Mouse (Mus musculus) adrenal gland, postnatal 10 days (tissue): ENCODE measurements at regions not wholly inside any gene's neighbourhood (a gene's known extent, or its start where the extent isn't known, plus 50 kb on each side); places are given as distances from the start of the nearest gene placed in this dataset.
"Not testable (repeated sequence)": the region's sequence is repeated elsewhere in the genome, so short reads cannot be mapped to it uniquely, and the experiment has no call there.

Experiments used
- DNase-seq: peaks from one replicate; pipeline ENCODE4 v3.0.0; 2021; ENCODE audit warnings: mixed read lengths

DNA sequence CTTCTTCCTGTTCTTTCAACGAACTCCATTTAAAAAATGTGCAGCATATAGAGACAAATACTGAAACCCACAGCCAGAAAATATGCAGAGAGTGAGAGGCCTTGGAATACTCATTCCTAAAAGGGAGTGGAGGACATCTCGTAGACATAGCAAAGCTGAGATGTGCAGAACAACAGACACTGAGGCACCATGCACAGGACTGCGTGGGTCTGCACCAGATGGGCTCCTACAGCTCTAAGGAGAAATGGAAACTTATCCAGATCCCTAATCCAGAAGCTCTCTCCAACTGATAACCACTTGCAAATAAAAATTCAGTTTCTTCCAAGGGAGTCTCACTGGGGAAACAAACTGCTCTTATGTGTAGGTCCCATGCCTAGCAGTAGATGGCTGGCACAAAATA lies 101.6 kb downstream of the Slc25a24 start:
- no peak for DNase-seq

GRCm38 (mm10) chr3:109234275-109234674 lies 106.2 kb upstream of the Vav3 start:
- DNase-seq = no peak

- no peak for DNase-seq
Observed at GRCm38 (mm10) chr3:109236918-109237317, 103.5 kb upstream of the Vav3 start.

DNA sequence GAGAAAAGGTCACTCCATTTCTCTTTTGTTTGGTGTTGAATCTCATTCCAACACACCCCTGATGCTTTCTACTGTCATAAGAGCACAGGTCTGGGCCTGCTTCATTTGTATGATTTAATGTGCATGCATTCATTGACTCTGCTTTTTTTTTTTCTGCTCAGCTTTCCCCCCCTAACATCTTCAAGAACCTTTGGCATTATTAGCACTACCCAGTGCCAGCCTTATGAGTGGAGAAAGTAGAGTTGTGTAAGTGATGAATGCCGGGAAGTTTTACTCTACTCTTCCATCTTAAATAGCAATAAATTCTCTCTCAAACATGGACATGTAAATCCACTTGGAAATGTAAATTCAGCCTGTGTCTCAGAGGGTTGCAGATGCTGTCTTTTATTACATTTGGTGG lies 97.0 kb upstream of the Vav3 start:
- DNase-seq = no peak

- no peak for DNase-seq
Observed at GRCm38 (mm10) chr3:109248801-109249200, 91.7 kb upstream of the Vav3 start.

- DNase-seq = no peak
Observed at GRCm38 (mm10) chr3:109249359-109249758, 91.1 kb upstream of the Vav3 start.

DNA sequence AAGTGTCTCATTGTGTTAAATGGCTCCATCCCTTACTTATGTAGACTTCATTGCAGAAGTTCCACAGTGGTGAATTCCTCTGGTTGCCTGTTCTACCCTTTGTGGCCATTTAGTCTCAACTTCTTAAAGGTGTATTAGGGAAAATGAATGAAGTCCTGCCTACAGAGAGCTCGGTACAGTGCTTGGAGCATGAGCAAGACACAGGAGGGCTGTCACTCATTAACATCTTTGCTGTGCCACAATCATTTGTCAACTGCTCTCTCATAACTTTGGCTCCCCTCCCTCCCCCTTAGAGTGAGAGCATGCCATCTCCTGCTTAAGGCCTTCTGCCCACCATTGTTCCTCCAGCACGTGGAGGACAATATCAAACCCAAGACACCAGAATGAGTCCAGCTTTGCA lies 90.5 kb upstream of the Vav3 start:
- DNase-seq = no peak

GRCm38 (mm10) chr3:109251716-109252115 lies 88.7 kb upstream of the Vav3 start:
- peak; percentile 10 for DNase-seq

- DNase-seq = no peak
Observed at GRCm38 (mm10) chr3:109254001-109254630, 86.3 kb upstream of the Vav3 start.

- peak; percentile 37 for DNase-seq
Observed at GRCm38 (mm10) chr3:109254957-109255356, 85.5 kb upstream of the Vav3 start.

GRCm38 (mm10) chr3:109256723-109257122 lies 83.7 kb upstream of the Vav3 start:
- no peak for DNase-seq

- not testable (repeated sequence) for DNase-seq
Observed at GRCm38 (mm10) chr3:109266947-109267346, 73.5 kb upstream of the Vav3 start.

DNA sequence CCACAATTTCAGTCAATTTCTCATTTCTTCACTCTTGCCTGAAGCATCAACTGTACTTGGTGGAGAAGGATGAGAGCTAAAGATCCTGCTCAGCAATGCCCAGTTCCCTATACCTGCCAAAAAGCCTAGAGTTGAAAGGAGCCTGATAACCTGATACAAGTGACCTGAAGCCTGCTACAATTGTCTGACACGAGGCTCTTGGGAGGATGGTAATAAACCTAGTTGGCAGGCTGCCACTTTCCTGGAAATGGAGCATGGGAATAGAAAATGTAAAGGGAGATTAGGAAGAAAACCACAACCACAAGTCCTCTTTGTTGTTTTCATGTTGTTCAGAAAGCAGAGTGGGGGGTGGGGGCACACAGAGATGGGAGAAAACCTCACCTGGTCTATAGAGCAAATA lies 69.7 kb upstream of the Vav3 start:
- no peak for DNase-seq

DNA sequence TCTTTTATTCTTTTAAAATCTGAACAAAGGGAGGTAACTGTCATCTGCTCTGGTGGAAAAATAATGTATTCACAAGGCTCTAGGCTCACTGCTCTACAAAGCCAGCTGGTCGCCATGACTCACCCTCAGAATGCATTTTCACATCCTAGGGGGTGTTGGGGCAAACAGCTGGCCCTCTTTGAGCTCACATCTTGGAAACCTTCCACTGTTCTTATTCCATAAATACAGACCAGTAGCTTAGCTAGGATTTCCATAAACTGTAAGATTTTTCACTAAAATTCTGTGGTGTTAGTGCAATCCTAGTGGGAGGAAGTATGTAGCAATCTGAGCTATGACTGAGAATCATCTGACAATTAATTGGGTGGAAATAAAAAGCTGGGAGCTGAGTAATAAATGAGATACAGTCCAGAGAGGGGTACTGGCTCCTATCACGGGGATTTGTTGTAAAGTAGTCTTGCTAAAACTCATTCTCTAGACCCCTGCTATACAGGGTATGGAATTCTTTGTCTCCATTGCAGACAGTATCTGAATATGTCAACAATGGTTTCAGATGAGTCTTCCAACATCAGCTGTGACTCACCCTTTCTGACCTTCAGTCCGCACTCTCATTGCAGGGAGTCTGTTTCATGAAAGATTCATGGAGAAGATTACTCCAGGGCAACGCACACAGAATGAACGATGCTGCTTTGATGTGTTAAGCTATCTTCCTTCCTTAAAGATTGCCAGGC lies 67.2 kb upstream of the Vav3 start:
- peak; percentile 51 for DNase-seq

GRCm38 (mm10) chr3:109273802-109274155 lies 66.7 kb upstream of the Vav3 start:
- no peak for DNase-seq

- no peak for DNase-seq
Observed at GRCm38 (mm10) chr3:109279086-109279485, 61.4 kb upstream of the Vav3 start.

GRCm38 (mm10) chr3:109286590-109286989 lies 53.9 kb upstream of the Vav3 start:
- DNase-seq = peak; percentile 44
